Mouse (Mus musculus): ENCODE results near the gene Kank3. TPM values are rescaled to one million over a fixed set of nuclear protein-coding genes. Genes with fewer than 3 reads are reported as not detected.

Gene Kank3
- polyA plus RNA-seq, 1 experiment from 2014 or later, result 40.5 TPM

DNA sequence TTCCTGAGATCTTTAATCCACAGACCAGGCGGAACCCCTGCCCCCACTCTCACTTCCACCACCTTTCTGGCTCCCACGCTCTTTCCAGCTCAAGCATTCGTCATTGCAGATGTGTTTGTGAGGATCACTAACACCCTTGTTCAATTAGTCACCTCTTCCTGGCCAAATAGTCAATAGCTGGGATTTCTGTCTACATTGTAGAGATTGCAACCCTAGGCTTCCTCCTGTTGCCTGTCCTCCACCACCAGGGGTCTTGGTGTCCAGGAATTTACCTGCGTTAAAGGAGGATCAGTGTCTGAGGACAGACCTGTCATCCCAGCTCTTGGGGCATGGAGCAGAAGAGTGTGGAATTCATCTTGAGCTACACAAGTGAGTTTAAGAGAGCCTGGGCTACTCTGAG lies 28.3 kb upstream of the Kank3 start:
- H3K27me3 ChIP-seq, result peaks cover 16% of the 10 kb centered on the region
- H3K9ac ChIP-seq, result peak overlapping the region; percentile 72
- 58% methylated on average over 4 of the region's 4 CpGs for WGBS

DNA sequence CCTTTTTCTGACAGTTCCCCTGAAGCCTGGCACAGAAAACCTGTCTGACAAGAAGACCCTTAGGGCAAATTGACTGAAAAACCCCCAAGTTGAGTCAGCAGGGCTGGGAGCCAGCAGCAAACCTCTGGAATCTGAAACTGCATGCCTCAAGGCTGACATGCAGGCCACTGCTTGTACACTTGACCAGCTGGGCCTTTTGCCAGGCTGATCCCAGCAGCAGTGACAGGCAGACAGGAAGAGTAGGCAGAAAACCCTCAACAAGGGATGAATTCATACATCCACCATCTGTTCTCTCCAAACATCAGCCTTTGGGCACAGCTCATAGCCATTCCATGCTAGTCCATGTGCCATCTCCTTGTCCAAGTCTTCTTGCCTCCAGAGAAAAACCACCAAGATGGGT lies 26.9 kb upstream of the Kank3 start:
- ATAC-seq (ENCODE audit: low FRiP score), result no peak
- Histone ChIP-seq H3K27ac (no peak overlapping the region), H3K36me3 (no peaks in the 10 kb centered on the region), H3K4me2 (no peak overlapping the region), H3K27me3 (peaks cover 16% of the 10 kb centered on the region), H3K9me3 (no peaks in the 10 kb centered on the region), H3K4me1 (replicated peaks) (peaks cover 39% of the 10 kb centered on the region), H3K4me3 (no peak overlapping the region), H3K9ac (peak overlapping the region; percentile 11; the same call in 1 of the 2 replicates)

More for the DNA sequence above, 28.3 kb upstream of the Kank3 start:
- H3K4me1 ChIP-seq (replicated peaks), result peaks cover 42% of the 10 kb centered on the region
- peak overlapping the region; percentile 47 for H3K4me3 ChIP-seq
- H3K27ac ChIP-seq, result no peak overlapping the region
- ATAC-seq (ENCODE audit: low FRiP score), result no peak
- no peaks in the 10 kb centered on the region; the same call in 1 of the 2 replicates for H3K36me3 ChIP-seq
- H3K9me3 ChIP-seq, result no peaks in the 10 kb centered on the region
- H3K4me2 ChIP-seq, result peak overlapping the region; percentile 88

DNA sequence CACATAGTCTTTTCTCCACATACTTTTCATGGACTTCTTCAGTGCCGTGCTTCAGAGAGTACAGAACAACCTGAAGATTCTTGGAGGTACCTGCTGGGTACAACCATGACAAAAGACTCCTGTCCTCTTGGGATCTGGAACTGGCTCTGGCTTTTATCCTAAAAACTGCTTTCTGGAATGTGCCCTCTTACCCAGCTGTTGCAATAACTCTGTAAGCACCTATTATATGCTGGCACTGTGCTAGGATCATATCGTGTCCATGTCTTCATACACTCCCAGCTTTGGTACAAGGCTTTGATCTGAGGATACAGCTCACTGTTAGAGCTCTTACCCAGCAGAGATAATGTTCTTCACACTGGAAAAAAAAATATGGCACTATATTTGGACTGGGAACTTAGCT lies 25.4 kb upstream of the Kank3 start:
- ATAC-seq (ENCODE audit: low FRiP score), result no peak
- H3K27me3 ChIP-seq, result peaks cover 16% of the 10 kb centered on the region
- no peak overlapping the region for H3K4me2 ChIP-seq
- no peaks in the 10 kb centered on the region for H3K36me3 ChIP-seq
- no peak overlapping the region for H3K9ac ChIP-seq
- no peaks in the 10 kb centered on the region for H3K9me3 ChIP-seq
- no peak overlapping the region for H3K27ac ChIP-seq
- 88% methylated on average over 2 of the region's 2 CpGs for WGBS
- no peak overlapping the region for H3K4me3 ChIP-seq
- H3K4me1 ChIP-seq (replicated peaks), result peaks cover 25% of the 10 kb centered on the region

DNA sequence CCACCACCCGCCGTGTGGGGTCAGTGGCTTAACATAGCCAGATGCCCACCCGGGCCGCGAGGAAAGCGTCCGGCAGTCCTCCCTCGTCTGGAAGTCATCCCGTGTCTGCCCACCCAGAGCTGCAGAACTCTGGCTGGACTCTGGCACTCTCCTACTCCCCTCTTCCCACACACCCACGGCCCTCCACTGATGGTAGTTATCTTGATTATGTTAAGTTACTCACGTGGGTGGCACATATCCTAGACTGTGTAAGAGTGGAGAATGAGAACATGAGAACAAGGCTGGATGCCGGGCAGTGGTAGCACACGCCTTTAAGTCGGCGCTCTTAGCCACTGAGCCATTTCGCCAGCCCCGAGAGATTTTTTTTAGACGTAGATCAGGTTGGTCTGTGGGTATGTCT lies 23.9 kb upstream of the Kank3 start:
- Histone ChIP-seq H3K4me1 (replicated peaks) (peaks cover 12% of the 10 kb centered on the region), H3K9ac (no peak overlapping the region), H3K27me3 (peaks cover 8% of the 10 kb centered on the region), H3K27ac (no peak overlapping the region), H3K36me3 (no peaks in the 10 kb centered on the region), H3K4me3 (no peak overlapping the region), H3K9me3 (no peaks in the 10 kb centered on the region), H3K4me2 (no peak overlapping the region)
- 84% methylated on average over 18 of the region's 18 CpGs for WGBS
- ATAC-seq (ENCODE audit: low FRiP score), result no peak

DNA sequence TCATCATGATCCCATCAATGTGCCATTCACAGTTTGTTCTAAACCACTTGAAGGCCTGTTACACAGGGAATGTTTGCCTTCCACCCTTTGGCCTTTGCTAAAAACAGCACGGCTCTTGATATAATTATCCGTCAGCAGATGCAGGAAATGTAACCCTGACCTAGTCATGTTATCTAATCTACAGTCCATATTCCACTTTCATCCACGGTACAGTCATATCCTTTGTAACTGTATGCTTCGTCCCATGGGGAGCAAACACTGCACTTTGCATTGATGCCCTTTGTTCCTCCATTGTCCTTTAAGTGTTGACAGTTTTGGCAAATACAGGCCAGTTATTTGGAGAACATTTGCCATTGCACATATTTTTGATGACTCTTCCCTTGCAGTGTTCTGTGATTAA lies 21.6 kb upstream of the Kank3 start:
- no peaks in the 10 kb centered on the region for H3K9me3 ChIP-seq
- WGBS, result 79% methylated on average over 4 of the region's 4 CpGs
- H3K4me1 ChIP-seq (replicated peaks), result no peaks in the 10 kb centered on the region
- no peak overlapping the region for H3K4me2 ChIP-seq
- ATAC-seq (ENCODE audit: low FRiP score), result no peak
- H3K9ac ChIP-seq, result no peak overlapping the region
- no peak overlapping the region for H3K27ac ChIP-seq
- no peaks in the 10 kb centered on the region for H3K36me3 ChIP-seq
- no peak overlapping the region for H3K4me3 ChIP-seq
- H3K27me3 ChIP-seq, result no peaks in the 10 kb centered on the region

DNA sequence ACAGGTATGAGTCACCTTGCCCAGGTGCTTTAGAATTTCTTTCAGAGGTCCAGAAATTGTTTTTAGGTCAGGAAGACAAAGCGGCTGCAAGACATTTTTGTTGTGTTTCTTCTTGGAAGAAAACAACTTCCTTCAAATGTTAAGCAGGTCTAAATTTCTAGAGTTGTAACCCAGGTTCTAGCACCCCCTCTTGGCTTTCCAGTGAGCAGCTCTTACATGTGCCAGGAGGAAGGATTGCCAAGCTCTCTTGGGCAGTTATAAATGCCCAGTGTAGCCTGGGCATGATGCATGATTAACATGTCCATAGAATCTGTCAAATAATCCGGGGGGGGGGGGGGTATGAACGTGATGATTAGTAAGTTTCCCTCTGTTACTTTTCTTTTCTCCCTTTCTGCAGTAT lies 12.0 kb upstream of the Kank3 start:
- Histone ChIP-seq H3K9me3 (no peaks in the 10 kb centered on the region), H3K27ac (no peak overlapping the region), H3K4me2 (no peak overlapping the region), H3K9ac (no peak overlapping the region), H3K36me3 (no peaks in the 10 kb centered on the region), H3K4me3 (no peak overlapping the region), H3K27me3 (no peaks in the 10 kb centered on the region), H3K4me1 (replicated peaks) (no peaks in the 10 kb centered on the region)
- WGBS, result 55% methylated on average over 3 of the region's 3 CpGs
- ATAC-seq (ENCODE audit: low FRiP score), result no peak

DNA sequence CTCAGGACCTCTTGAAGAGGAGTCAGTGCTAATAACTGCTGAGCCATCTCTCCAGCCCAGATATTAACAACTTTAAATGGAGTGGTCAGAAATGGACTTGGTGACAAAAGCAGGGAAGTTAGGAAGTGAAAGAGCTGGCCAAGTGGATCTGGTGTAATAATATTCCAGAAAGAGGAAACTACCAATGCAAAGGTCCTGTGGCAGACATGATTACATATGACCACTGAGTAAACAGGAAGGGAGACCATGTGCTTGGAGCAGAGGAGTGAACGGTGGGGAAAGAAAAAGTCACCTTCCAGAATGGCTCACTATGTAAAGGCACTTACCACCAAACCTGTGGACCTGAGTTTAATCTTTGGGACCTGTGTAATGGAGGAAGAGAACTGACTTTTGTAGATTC lies 11.0 kb upstream of the Kank3 start:
- Histone ChIP-seq H3K4me2 (no peak overlapping the region), H3K4me3 (no peak overlapping the region), H3K9ac (no peak overlapping the region), H3K27ac (no peak overlapping the region), H3K4me1 (replicated peaks) (no peaks in the 10 kb centered on the region), H3K36me3 (no peaks in the 10 kb centered on the region), H3K9me3 (no peaks in the 10 kb centered on the region), H3K27me3 (no peaks in the 10 kb centered on the region)
- ATAC-seq (ENCODE audit: low FRiP score), result no peak
- 63% methylated on average over 1 of the region's 1 CpGs for WGBS

DNA sequence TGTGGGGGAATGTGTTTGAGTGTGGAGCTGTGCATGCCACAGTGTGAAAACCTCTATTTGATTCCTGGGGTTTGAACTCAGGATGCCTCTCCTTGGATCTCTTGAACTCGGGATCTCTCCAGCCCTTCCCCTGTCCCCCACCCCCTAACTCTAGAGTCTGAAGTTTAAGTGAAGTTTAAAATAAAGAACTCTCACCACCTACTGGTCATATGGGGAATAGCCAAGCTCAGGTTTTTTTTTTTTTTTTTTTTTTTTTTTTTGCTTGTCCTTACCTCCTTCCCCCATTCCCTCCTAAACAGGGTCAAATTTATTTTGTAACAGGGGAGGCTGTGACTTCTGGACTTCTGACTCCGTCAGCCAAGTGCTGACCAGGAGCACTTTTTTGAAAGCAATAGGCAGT lies 8.1 kb upstream of the Kank3 start:
- H3K9me3 ChIP-seq, result no peaks in the 10 kb centered on the region
- H3K27me3 ChIP-seq, result no peaks in the 10 kb centered on the region
- no peak overlapping the region for H3K4me3 ChIP-seq
- H3K36me3 ChIP-seq, result no peaks in the 10 kb centered on the region
- H3K4me1 ChIP-seq (replicated peaks), result no peaks in the 10 kb centered on the region
- 6% methylated on average over 2 of the region's 2 CpGs for WGBS
- no peak overlapping the region for H3K4me2 ChIP-seq
- H3K9ac ChIP-seq, result no peak overlapping the region
- no peak overlapping the region for H3K27ac ChIP-seq
- ATAC-seq (ENCODE audit: low FRiP score), result no peak

DNA sequence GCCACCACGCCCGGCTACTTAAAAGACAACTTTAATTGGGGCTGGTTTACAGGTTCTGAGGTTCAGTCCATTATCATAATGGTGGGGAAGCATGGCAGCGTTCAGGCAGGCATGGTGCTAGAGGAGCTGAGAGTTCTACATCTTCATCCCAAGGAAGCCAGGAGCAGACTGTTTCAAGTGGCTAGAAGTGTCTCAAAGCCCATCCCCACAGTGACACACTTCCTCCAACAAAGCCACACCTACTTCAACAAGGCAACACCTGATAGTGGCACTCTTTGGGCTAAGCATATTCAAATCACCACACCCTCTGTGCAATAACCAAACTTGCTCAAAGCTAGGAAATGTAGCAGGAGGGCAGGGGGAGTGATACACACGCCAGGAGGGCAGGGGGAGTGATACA lies 6.1 kb upstream of the Kank3 start:
- H3K4me3 ChIP-seq, result no peak overlapping the region
- no peaks in the 10 kb centered on the region for H3K9me3 ChIP-seq
- H3K4me1 ChIP-seq (replicated peaks), result no peaks in the 10 kb centered on the region
- no peak overlapping the region for H3K4me2 ChIP-seq
- ATAC-seq (ENCODE audit: low FRiP score), result no peak
- H3K36me3 ChIP-seq, result no peaks in the 10 kb centered on the region
- H3K27ac ChIP-seq, result no peak overlapping the region
- WGBS, result 61% methylated on average over 4 of the region's 4 CpGs
- H3K9ac ChIP-seq, result no peak overlapping the region
- H3K27me3 ChIP-seq, result no peaks in the 10 kb centered on the region

DNA sequence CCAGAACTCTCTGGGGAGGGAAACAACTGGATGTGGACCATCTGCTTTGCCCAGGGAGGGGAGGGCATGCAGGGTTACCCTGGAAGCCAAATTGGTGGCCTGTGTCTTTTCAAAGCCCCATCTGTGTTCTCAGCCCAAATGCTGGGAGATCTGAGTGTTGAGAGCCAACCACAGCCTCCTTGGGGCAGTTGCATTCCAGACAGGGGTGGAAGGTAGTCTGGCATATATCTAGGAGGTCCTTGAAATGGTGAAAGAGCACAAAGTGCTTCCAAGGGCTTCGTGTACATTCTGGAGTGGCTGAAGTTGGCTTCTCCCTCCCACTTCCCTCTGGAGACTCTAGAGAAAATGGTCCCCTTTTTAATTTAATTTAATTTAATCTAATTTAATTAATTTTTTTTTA lies 5.6 kb upstream of the Kank3 start:
- H3K27ac ChIP-seq, result no peak overlapping the region
- no peak for ATAC-seq (ENCODE audit: low FRiP score)
- H3K4me3 ChIP-seq, result no peak overlapping the region
- peaks cover 2% of the 10 kb centered on the region; the same call in 1 of the 2 replicates for H3K27me3 ChIP-seq
- H3K4me2 ChIP-seq, result no peak overlapping the region
- WGBS, result 74% methylated on average over 1 of the region's 1 CpGs
- H3K9me3 ChIP-seq, result no peaks in the 10 kb centered on the region
- no peak overlapping the region for H3K9ac ChIP-seq
- H3K36me3 ChIP-seq, result no peaks in the 10 kb centered on the region
- H3K4me1 ChIP-seq (replicated peaks), result no peaks in the 10 kb centered on the region

DNA sequence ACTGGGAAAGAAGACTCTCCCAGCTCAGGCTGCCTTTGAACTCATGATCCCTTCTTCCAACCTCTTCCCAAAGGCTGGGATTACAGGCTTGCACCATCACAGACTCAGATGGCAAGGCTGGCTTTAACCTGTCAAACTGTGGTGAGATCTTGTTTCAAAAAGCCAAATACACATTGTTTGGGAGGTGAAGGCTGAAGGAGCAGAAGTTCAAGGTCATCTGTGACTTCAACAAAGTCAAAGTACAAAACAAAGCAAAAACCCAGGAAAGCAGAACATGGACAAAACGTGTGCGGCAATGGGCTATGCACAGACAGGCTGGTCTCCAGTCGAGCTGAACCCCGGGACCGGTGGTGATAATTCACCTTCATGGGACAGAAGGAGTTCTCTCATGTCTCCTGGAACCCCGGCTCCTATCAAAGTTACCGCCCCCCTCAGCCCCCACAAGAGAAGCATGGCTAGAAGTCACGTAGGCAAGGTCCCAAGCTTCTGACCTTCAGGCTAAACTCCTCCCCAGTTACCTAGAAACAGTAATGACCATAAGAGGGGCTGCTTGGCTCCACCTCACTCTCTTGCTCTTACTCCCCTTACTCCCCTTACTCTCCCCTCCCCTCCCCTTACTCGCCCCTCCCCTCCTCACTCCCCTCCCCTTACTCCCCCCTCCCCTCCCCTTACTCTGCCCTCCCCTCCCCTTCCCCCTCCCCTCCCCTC lies 3.0 kb upstream of the Kank3 start:
- WGBS, result 63% methylated on average over 8 of the region's 9 CpGs
- Histone ChIP-seq H3K36me3 (no peaks in the 10 kb centered on the region), H3K27me3 (peaks cover 17% of the 10 kb centered on the region), H3K4me3 (no peak overlapping the region), H3K4me1 (replicated peaks) (peaks cover 12% of the 10 kb centered on the region), H3K4me2 (no peak overlapping the region), H3K9ac (no peak overlapping the region), H3K27ac (no peak overlapping the region), H3K9me3 (no peaks in the 10 kb centered on the region)
- no peak for ATAC-seq (ENCODE audit: low FRiP score)

DNA sequence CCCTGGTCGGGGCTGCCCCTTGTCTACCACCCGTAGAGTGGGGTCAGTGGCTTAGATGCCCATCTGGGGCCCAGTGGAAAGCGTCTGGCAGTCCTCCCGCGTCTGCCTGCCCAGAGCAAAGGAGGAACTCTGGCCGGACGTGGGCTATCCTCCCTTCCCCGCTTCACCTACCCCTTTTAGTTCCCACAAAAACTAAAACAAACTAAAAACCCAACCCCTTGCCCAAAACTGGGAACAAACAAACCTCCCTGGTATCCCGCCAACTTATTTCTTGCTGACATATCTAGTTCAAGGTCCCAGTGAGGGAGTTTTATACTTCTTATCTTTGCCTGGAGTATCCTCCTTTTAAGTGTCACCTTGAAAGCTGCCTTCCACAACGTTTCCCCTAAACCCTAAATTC lies 2.1 kb upstream of the Kank3 start:
- H3K9ac ChIP-seq, result no peak overlapping the region
- no peak for ATAC-seq (ENCODE audit: low FRiP score)
- H3K4me3 ChIP-seq, result no peak overlapping the region
- no peak overlapping the region for H3K27ac ChIP-seq
- H3K9me3 ChIP-seq, result no peaks in the 10 kb centered on the region
- WGBS, result 53% methylated on average over 10 of the region's 10 CpGs
- H3K4me1 ChIP-seq (replicated peaks), result peaks cover 12% of the 10 kb centered on the region
- peaks cover 21% of the 10 kb centered on the region for H3K27me3 ChIP-seq
- no peak overlapping the region for H3K4me2 ChIP-seq
- no peaks in the 10 kb centered on the region for H3K36me3 ChIP-seq

DNA sequence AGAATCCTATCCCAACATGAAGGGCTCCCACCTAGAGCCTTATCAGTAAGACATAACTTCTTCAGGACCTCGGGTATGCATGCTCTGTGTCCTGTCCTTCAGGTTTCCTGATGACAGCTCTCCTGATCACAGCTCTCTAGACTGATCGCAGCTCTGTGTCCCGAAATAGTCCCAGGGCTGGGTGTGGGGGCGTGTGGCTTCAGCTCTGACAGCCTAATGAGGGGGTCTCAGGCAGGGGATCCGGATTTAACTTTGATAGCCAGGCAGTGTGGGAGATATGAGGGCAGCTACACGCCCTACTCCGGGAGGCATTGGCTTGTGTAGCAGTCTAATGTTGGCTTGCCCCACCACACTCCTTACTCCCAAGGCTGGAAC lies 810 bp downstream of the Kank3 start:
- H3K27ac ChIP-seq, result peak overlapping the region; percentile 40; the same call in 1 of the 2 replicates
- no peaks in the 10 kb centered on the region for H3K36me3 ChIP-seq
- H3K27me3 ChIP-seq, result peaks cover 21% of the 10 kb centered on the region
- H3K4me3 ChIP-seq, result peak overlapping the region; percentile 49
- H3K9me3 ChIP-seq, result no peaks in the 10 kb centered on the region
- H3K4me2 ChIP-seq, result peak overlapping the region; percentile 72
- H3K9ac ChIP-seq, result peak overlapping the region; percentile 70
- peaks cover 12% of the 10 kb centered on the region for H3K4me1 ChIP-seq (replicated peaks)
- ATAC-seq (ENCODE audit: low FRiP score), result 0 out of 2 replicates have a peak, but pooled peaks have one; percentile 8
- 29% methylated on average over 7 of the region's 7 CpGs for WGBS

Data from hindbrain, embryonic 13.5 days (tissue).